21 mouse cellular contexts compared by ENCODE assay signal in the genomic region with DNA sequence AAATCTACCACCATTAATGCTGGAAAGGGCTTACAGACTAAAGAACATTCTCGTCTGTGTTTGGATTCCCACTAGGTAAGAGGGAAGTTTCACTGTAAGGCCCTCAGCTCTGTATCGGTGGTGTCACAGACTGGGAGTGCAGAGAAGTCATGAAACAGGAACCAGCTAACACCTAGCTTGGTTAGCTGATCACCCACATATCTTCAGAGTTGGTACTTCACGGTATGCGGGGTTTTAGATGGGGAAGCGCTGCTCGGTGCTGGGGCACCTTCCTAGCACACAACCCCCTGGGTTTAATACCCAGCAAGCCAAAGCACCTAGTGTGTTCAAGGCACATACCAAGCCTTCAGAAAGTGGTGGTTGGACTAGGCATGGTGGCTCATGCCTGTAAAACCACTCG. TPM values are rescaled to one million over a fixed set of nuclear protein-coding genes. Genes with fewer than 3 reads are reported as not detected.
DNase-seq lines count a peak whose midpoint lies in the region; ATAC-seq and TF ChIP-seq lines count a peak whose summit lies in the region.
"Had no signal": no experiment of that assay in that cellular context is flagged by ENCODE, and none has a peak within 500 bp of the region (broad histone marks: within the 10 kb centered on the region; RNA-seq: fewer than 3 reads in every experiment).

No protein-coding gene starts in this region.

- no peak overlapping the region for H3K9ac ChIP-seq in liver, embryonic 16.5 days (ENCODE audit: low read depth, low read length)
- H3K9ac ChIP-seq in midbrain, embryonic 15.5 days, result no peak overlapping the region
- H3K9ac ChIP-seq: embryonic facial prominence, embryonic 13.5 days; forebrain, embryonic 12.5 days; hindbrain, embryonic 15.5 days; midbrain, embryonic 12.5 days; stomach, embryonic 15.5 days had no signal

- TF ChIP-seq CTCF in spleen, adult 2 months (IDR thresholded peaks at IDR 0.05; ENCODE audit: extremely low read depth, insufficient read depth, insufficient read length, insufficient replicate concordance), result no peak

- H3K27me3 ChIP-seq in spleen, adult 2 months (ENCODE audit: control insufficient read depth, insufficient read depth, low read length), result no peaks in the 10 kb centered on the region
- no peaks in the 10 kb centered on the region for H3K27me3 ChIP-seq in liver, embryonic 16.5 days (ENCODE audit: control insufficient read depth, insufficient read depth, low read depth, low read length)
- no peaks in the 10 kb centered on the region for H3K27me3 ChIP-seq in midbrain, embryonic 15.5 days (replicated peaks)
- H3K27me3 ChIP-seq: embryonic facial prominence, embryonic 13.5 days; forebrain, embryonic 12.5 days; hindbrain, embryonic 15.5 days; midbrain, embryonic 12.5 days; stomach, embryonic 15.5 days had no signal

- peaks cover 5% of the 10 kb centered on the region for H3K4me1 ChIP-seq in spleen, adult 2 months (ENCODE audit: control insufficient read depth, insufficient read depth, insufficient read length)
- H3K4me1 ChIP-seq in liver, embryonic 16.5 days (ENCODE audit: control insufficient read depth, low read depth, low read length), result peaks cover 8% of the 10 kb centered on the region
- H3K4me1 ChIP-seq in midbrain, embryonic 15.5 days, result peaks cover 14% of the 10 kb centered on the region
- H3K4me1 ChIP-seq: stomach, embryonic 15.5 days had no signal

- TF ChIP-seq POLR2A in spleen, adult 2 months (IDR thresholded peaks at IDR 0.05; ENCODE audit: low read depth, low read length), result no peak

- peaks cover 13% of the 10 kb centered on the region for H3K36me3 ChIP-seq in spleen, adult 2 months (ENCODE audit: control insufficient read depth, insufficient read depth, low read length)
- peaks cover 5% of the 10 kb centered on the region for H3K36me3 ChIP-seq in liver, embryonic 16.5 days (ENCODE audit: control insufficient read depth, insufficient read depth)
- peaks cover 6% of the 10 kb centered on the region; the same call in 1 of the 2 replicates for H3K36me3 ChIP-seq in midbrain, embryonic 15.5 days (replicated peaks)

- no peak overlapping the region for H3K4me3 ChIP-seq in spleen, adult 2 months (ENCODE audit: extremely low read depth, insufficient read depth, insufficient read length)
- H3K4me3 ChIP-seq in liver, embryonic 16.5 days (ENCODE audit: low read depth, low read length), result no peak overlapping the region
- H3K4me3 ChIP-seq in midbrain, embryonic 15.5 days, result no peak overlapping the region
- H3K4me3 ChIP-seq: embryonic facial prominence, embryonic 13.5 days; erythroblast, embryonic 14.5 days; forebrain, embryonic 12.5 days; hindbrain, embryonic 15.5 days; midbrain, embryonic 12.5 days; stomach, embryonic 15.5 days had no signal

- DNase-seq in heart, adult 11 months, result peak; percentile 65
- no peak for DNase-seq in heart, adult 9 months (ENCODE audit: low spot score in 2 of 2)
- no peak for DNase-seq in spleen, adult 2 months (ENCODE audit: low read depth in 1 of 2, low spot score in 2 of 2)
- DNase-seq in spleen, postnatal 10 days (ENCODE audit: low spot score in 2 of 2), result no peak
- DNase-seq in urinary bladder, adult 18-20 months (ENCODE audit: low spot score in 2 of 2), result no peak
- DNase-seq: adrenal gland, postnatal 25 days; cerebellum, adult 11-12 months; cerebellum, postnatal 14 days; embryo, embryonic 11 days; lung, adult 2 months; lung, postnatal 14 days; thymus, postnatal 4 days had no signal

- WGBS in spleen, adult 2 months, result 74% methylated on average over 7 of the region's 7 CpGs
- WGBS in liver, embryonic 16.5 days (ENCODE audit: insufficient replicate concordance), result 68% methylated on average over 7 of the region's 7 CpGs
- 85% methylated on average over 7 of the region's 7 CpGs for WGBS in midbrain, embryonic 15.5 days

- no peak for ATAC-seq in liver, embryonic 16.5 days (ENCODE audit: low read depth)
- ATAC-seq in midbrain, embryonic 15.5 days (replicated peaks), result no peak

- peaks cover 2% of the 10 kb centered on the region for H3K9me3 ChIP-seq in liver, embryonic 16.5 days (replicated peaks; ENCODE audit: control insufficient read depth, low read length)
- no peaks in the 10 kb centered on the region for H3K9me3 ChIP-seq in midbrain, embryonic 15.5 days
- H3K9me3 ChIP-seq: embryonic facial prominence, embryonic 13.5 days; forebrain, embryonic 12.5 days; hindbrain, embryonic 15.5 days; midbrain, embryonic 12.5 days; stomach, embryonic 15.5 days had no signal

- H3K27ac ChIP-seq in spleen, adult 2 months (ENCODE audit: insufficient read depth, low read length), result 0 out of 2 replicates have a peak overlapping the region, but pooled peaks have one; percentile 19
- H3K27ac ChIP-seq in liver, embryonic 16.5 days (ENCODE audit: low read length), result peak overlapping the region; percentile 62
- no peak overlapping the region for H3K27ac ChIP-seq in midbrain, embryonic 15.5 days
- H3K27ac ChIP-seq: embryonic facial prominence, embryonic 13.5 days; forebrain, embryonic 12.5 days; hindbrain, embryonic 15.5 days; midbrain, embryonic 12.5 days; stomach, embryonic 15.5 days had no signal

- peak overlapping the region; percentile 27 for H3K4me2 ChIP-seq in liver, embryonic 16.5 days (ENCODE audit: low read depth, low read length)
- H3K4me2 ChIP-seq in midbrain, embryonic 15.5 days, result no peak overlapping the region
- H3K4me2 ChIP-seq: embryonic facial prominence, embryonic 13.5 days; forebrain, embryonic 12.5 days; heart, embryonic 11.5 days; hindbrain, embryonic 15.5 days; midbrain, embryonic 12.5 days; stomach, embryonic 15.5 days had no signal

RNA-seq across cellular contexts. Expression of a gene that starts 29.0 kb away (rescaled TPM):
- 8.0 and 8.7 TPM in 2 replicates for polyA plus RNA-seq in spleen, adult 2 months (2012; rRNA removed)
- polyA plus RNA-seq in liver, embryonic 16.5 days (2015; fragmentation: Nextera tagmentation; extraction: Ambion mirVana), result 0.14 and 0.30 TPM in 2 replicates
- polyA plus RNA-seq in midbrain, embryonic 15.5 days (2015; fragmentation: Nextera tagmentation; extraction: Ambion mirVana), result 0.23 and 0.42 TPM in 2 replicates
